Mouse (Mus musculus) cerebellum, adult 2 months (tissue): ENCODE data around the gene Pqlc2.

Experiments
- CTCF ChIP-seq: fragments of 200-500 bp; IDR thresholded peaks from 2 replicates; pipeline ENCODE4 v1.5.1; 2011; ENCODE audit warnings: low read depth, mild to moderate bottlenecking, control low read depth, low read length, moderate library complexity, borderline replicate concordance; ENCODE audit not compliant: insufficient read depth
- POLR2A ChIP-seq: fragments of 200-500 bp; IDR thresholded peaks from 2 replicates; pipeline ENCODE4 v1.6.1; 2011; ENCODE audit warnings: low read length, control low read depth, borderline replicate concordance; ENCODE audit not compliant: insufficient read depth

DNA sequence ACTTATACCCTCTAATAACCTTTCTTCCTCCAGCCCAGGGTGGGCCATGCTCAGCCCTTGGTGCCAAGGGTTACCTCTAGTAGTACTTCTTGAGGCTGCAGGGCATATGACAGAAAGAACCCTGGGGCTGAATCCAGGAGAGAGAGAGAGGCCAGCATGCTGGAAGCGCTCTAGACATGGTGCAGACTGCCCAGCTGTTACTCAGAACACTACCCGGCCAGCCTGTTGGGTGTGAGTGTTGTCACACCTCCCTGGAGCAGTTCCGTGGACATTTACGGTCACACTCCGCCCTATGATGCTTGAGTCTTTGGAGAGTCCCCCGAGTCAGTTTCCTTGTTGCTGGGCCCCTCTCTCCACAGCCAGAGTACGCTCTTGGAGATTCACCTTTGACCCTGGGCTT, 62.5 kb downstream of the Pqlc2 start:
- TF ChIP-seq POLR2A (no peak), CTCF (no peak)
